Mouse (Mus musculus) right cerebral cortex, adult 2 months (tissue): ENCODE measurements around the gene E330021D16Rik.
A peak's percentile ranks its signal among the peaks of the same experiment; 100 is the strongest.
"Not testable (repeated sequence)": the region's sequence is repeated elsewhere in the genome, so short reads cannot be mapped to it uniquely, and the experiment has no call there.

Experiments used
- DNase-seq, 2 experiments: peaks; one replicate each; pipeline ENCODE4 v3.0.0; 2021 to 2022; ENCODE audit warnings: low spot score in 2 of 2

The E330021D16Rik gene

DNA sequence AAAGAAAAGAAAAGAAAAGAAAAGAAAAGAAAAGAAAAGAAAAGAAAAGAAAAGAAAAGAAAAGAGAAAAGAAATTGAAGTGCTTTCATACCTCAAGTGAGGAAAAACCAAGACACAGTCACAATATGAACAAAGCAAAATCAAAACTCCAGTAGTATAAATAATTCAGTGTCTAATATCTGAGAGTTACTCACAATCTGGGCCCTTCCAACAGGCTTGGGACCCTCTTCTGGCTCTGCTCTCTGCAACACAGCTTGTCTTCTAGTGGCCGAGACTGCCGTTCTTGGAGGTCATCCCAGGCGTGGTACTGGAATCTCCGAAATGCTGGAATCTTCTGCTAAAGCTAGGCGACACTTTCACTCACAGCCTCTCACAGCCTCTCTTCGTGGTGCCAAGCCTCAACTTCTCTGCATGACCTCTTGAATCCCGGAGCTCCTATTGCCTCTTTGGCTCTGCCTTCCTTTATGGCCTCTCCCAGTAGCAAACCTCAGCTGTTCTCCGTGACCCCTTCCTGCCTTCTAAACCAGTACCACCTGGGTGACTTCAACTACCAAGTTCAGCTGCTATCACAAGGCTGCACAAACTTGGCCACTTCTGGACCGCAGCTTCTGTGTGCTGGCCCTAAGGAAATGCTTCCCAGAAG is at the start of gene E330021D16Rik:
Gene E330021D16Rik, minus strand, starts transcription at position 437 of the 643 bp plus-strand sequence.
- no peak for DNase-seq

DNA sequence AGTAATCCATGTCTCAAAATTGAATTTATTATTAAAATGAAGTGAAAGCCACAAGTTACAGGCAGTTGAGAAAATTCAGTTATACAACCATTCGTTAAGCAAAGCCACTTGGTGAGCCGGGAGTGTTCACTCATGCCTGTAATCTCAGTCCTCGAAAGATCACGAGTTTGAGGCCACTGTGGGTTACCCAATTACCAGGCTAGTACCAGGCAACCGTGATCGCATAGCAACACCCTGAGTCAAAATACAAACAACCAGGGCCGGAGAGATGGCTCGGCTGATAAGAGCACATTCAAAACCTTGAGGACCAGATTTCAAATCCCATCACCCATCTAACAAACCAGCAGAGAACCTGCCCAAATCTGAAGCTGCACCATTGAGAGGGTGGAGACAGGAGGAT is 49.7 kb upstream of the E330021D16Rik start:
- DNase-seq = no peak

DNA sequence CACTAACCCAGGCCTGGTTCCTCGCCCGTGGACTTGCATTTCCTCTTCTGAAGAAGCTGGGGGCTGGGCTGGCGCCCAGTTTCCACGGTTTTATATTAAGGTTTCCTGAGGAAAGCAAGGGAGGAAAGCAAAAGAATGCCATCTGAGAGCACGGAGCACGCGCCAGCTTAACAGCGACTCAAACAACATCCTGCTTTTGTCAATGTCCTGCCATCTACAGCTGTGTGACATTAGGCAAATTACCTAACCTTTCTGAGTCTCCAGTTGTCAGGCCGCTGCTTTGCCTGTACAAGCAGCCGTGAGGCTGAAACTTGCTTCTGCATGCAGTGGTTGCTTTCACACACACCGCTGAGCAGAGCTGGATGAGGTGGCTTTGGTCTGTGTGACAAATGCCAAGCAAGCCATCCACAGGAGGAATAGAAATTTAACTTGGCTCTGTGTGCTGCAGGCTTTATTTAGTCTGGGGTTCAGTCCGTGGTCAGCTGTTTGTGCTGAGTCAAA is 48.8 kb upstream of the E330021D16Rik start:
- peak in 1 of 2 experiments; percentile 18 for DNase-seq

DNA sequence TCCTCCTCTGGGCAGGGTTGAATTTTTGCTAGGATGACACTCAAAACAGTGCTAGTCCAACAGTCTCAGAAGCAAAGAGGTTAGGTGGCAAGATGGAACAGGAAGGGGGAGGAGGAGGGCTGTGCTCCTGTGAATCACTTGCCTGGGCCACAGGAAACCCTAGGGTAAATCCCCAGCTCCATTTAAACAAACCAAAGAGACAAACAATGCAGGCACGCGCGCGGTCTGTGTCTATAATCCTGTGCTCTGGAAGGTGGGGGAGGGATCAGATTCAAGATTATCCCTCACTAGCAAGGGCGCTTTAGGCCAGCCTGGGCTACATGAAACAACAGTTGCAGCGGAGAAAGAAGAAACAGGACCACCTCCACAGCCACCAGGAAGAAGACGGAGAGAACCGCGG is 48.1 kb upstream of the E330021D16Rik start:
- no peak for DNase-seq

DNA sequence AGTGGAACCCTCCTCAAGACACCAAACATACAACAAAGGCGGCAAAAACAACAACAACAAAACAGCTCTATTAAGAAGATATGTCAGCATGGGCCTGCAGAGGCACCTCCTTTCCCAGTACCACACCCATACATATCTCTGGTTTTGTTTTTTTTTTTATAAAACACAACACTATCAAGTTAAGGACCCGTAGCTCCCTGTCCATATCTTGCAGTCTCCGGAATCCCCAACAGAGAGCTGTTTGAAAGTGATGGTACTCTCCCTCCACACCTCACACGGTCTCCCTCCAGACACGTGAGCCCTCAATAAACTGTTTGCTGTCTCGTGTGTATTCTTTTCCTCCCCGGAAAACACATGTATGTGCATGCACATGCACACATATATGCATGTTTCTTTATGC is 43.8 kb upstream of the E330021D16Rik start:
- DNase-seq = no peak

DNA sequence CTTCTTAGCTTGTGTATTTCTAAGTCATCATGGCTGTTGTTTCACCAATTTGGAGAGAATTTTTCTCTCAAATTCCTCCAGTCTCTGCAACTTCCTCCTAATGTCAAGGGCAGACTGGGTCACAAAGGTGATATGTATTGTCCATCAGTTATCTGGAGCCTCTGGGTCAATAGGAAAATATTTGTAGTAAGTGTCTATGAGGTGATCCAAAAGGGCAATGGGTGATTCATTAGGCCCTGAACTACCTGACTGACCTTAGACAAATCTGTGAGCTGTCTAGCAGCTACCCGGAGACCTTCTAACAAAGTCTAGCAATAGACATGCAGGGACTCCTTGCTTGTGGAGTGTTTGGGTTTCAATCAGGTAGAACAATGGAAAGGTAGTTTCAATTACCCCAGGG is 40.9 kb upstream of the E330021D16Rik start:
- DNase-seq = no peak

DNA sequence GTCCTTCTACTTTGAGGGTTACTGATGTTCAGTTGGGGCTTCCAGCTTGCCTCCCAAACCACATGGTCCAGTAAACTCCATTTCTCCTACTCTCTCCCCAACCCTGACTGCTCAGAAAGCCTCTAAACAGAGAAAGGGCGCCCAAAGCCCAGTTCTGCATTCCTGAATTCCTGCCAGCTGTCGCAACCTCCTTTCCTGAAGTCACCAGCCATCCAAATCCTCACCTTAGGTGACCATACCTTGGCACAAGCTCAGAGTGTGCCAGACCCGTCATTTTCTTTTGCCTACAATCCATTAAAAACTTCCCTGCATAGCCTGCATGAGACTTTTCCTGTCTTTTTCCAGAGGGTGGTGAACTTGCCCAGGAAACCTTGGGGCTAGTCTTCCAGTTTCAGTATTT is 40.3 kb upstream of the E330021D16Rik start:
- DNase-seq = no peak

DNA sequence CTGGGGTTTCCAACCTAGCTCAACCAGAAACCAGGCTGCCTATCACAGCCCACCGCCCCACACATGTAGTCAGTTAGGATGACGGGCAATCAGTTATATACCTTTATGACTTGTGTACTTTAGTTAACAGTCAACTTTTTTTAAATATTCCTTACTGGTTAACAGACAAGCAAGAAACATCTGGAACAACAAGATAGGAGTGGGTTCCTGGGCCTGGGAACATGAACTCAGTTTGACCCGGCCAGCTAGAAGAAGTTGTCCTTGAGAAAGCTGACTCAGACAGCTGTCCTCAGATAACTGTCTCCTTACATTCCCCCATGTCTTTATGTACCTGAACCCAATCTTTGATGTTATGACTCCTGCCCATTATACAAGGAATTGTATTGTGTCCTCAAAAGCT is 37.3 kb upstream of the E330021D16Rik start:
- DNase-seq = no peak

DNA sequence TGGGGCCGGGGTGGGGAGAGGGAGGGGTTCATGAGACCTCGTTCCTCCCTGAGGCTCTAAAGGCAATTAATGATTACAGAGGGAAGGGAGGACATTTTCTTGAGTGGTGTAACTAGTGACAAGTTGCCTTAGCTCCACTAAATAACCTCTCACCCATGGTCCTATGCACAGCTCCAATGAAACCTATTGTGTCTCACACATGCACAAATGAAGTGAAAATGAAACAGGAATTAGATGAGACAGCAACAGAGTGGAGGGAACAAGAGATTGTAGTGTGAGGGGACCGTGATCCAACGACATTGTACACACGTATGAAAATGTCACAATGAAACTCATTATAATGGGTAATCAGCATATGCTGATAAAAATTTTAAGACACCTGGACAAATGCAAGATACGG is 35.5 kb upstream of the E330021D16Rik start:
- DNase-seq = no peak

DNA sequence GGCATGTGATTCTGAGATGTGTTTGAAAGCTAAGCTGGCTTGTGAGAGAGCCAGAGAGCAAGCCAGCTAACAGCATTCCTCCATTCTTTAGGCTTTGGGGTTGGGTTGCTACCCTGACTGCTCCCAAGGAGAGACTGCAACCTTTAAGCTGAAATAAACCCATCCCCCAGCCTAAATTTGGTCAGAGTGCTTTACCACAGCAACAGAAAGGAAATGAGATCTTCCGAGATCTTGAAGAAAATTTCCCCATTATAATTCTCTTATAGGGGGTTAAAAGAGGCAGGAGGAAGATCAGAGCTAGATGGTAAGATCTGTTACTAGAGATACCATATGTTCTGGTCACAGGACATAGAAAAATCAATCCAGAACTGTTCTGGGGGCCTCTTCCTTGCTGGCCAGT is 34.6 kb upstream of the E330021D16Rik start:
- DNase-seq = no peak

DNA sequence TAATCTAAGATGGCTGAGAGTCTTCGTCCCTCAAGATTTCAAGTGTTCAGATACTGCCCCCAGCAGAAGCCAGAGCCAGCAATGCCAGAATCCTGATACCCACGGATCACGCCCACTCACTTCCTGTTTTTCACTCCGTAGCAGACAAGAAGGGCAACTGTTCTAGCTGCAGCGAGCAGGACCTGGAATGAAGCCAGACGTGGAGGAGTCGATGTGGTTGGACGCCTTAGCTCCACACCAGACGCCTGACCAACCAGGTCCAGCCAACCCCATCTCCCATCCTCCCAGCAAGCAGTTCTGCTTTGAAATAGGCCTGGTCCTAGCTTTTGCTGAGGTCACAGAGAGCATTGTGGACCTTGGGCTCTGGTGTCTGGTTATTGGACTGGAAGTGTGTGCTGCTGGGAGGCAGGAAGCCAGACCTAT is 33.9 kb upstream of the E330021D16Rik start:
- DNase-seq = peak; percentile 62 to 72

DNA sequence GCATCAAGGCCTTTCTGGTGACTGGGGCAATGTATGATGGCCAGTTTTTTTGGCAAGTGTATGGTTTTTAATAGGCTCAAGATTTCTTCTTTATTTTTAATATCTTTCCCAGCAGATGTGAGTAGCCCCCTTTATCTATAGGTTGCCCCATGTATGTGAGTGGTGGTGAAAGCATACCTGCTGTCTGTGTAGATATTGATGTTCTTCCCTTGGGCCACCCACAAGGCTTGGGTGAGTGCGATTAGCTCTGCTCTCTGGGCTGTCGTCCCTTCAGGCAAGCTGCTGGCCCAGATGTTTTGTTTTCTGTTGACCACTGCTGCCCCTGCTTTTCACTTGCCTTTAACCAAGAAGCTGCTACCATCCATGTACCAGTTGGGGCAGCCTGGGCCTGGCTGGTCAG is 23.8 kb upstream of the E330021D16Rik start:
- DNase-seq = not testable (repeated sequence)

DNA sequence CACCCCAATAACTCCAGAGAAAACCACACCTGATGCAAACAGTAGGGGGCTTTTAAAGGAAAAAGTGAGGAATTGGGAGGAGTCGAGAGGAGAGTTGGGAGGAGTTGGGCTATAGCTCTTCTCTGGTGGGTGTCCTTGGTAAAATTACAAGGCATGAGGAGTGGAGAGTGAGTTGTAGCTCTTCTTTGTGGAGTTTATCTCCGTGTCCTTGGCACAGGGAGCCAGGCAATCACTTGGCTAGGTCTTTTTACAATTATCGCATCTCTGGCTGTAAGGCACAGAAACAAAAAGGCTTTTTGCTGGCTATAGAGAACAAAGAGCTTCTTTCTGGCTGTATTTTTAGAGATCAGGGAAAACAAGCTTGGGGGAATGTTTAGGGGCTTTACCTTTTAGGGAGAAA is 20.8 kb upstream of the E330021D16Rik start:
- not testable (repeated sequence) for DNase-seq

DNA sequence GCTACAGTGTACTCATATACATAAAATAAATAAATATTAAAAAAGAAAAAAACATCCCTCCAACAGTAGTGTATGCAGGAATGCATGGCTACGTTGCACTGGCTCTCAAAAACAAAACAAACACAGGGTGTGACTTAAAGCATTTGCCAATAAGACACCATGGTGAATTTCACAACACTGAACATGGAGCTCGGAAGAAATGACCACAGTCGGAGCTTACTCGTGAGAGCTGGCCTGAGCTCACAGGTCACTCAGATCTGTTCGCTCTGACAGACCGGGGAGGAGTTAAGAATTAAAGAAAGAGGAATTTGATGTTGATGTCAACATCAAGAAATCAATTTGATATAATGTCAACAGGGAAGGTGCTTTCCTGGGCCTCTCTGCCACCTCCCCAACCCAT is 18.2 kb upstream of the E330021D16Rik start:
- no peak for DNase-seq

DNA sequence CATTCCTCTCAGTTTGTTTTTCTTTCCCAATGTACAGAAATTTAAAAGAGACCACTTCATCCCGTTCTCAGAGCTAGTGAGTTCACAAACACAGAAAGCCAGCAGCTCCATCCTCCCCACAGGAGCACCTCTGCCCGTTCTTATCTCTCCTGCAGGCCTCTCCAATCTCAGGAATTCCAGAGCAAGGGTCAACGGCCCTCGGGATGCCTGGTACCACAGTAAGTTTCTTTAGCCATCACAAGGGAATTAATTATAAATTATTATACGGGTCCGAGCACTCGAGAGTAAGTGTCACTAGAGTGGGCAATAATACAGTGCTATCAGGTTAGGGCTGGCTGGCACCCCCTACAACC is 16.5 kb upstream of the E330021D16Rik start:
- DNase-seq = no peak

DNA sequence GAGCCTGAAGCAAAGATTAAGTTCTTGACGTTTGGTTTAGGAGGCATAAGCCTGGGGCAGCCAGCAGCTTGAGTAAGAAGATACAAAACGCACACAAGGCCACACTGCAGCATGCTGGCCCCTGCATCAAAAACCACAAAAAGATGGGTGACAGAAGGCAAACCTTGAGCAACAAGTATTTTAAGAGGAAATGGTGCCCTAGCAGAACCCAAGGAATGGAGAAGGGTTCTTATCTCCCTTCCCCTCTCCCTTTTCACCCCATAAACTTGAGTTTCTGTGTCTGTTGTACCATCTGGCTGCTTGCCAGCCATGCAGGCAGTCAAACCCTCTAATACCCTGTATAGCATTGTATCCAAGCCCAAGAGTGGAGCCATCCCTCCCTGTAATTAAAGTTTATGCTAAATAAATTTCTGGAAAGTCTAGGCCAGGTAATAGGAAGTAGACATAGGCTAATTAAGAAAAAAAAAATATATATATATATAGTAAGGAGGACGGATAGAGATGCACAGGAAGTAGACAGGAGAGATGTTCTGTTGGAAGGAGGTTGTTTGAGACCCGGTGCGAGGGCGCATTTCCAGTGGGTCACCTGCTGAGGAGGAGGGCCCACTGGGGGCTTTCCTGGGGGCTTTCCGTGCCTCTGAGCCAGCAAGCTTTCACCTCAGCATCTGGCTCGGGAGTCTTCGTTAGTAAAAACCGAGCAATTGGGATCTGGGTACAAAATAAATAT is 16.0 kb upstream of the E330021D16Rik start:
- DNase-seq = no peak

DNA sequence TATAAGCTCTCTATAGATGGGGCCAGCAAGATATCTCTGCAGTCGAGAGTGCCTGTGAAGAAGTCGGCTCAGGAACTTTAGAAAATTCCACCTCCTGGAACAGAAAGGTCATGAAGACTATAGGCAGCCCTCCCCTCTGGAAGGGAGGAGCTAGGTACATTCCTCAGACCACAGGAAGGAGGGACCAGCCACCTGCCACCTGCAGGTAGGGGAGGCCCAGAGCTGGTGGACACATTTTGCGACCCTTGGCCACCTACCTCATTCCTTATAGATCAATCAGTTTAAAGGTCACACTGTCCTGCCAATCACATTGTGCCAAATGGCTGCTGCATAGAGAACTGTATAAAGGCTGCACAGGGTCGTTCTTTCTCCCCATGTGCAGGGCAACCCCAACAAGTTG is 14.1 kb upstream of the E330021D16Rik start:
- DNase-seq = no peak

DNA sequence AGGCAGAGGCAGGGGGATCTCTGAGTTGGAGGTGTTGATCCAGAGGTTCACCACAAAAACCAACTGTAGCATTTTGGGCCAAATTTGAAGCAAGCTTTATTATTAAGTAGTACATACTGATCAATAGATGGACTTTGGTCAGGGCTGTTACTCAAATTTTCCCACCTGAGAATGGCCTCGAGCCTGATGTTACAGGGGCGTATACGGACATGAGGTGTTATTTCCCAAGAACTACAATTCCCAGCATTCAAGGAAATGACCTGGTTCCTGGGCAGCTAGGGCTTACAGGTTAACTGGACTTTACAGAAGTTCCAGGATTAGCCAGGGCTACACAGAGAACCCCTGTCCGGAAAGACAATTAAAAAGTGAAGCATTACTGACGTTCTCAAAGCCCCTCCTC is 13.0 kb upstream of the E330021D16Rik start:
- no peak for DNase-seq

DNA sequence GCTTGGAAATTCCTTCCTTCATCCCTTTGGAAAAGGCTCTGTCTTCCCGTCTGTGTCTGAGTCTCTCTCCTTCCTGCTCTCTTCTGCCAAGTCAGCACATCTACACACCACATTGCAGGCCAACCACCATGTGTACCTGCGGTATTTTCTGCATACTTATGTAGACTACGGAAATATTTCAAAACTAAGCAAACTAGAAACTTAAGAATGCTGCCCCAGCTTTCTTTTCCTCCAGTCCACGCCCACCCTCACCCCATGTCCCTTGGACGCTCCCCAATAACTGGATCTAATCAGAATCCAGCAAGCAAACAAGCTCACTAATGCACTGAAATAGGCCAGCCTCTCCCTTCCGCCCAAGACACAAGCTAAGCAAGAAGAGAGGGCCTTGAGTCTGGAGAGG is 11.9 kb upstream of the E330021D16Rik start:
- no peak for DNase-seq

DNA sequence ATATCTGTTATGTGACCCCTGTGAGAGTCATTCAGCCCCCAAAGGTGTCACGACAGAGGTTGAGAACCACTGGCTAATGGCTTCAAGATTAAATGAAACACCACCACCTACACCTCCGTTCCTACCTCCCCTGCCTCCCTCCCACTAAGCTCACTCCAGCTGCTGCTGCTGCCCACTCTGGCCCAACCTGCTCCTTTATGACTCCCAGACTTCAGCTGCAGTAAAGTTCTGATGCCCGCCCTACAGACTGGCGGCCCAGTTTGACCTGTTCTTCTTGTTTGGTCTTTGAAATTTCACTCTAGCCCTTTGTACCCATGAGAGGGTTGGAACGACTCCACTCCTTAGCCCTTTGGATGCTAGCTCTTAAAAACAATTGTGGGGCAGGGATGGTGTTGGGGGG is 10.6 kb upstream of the E330021D16Rik start:
- DNase-seq = no peak

DNA sequence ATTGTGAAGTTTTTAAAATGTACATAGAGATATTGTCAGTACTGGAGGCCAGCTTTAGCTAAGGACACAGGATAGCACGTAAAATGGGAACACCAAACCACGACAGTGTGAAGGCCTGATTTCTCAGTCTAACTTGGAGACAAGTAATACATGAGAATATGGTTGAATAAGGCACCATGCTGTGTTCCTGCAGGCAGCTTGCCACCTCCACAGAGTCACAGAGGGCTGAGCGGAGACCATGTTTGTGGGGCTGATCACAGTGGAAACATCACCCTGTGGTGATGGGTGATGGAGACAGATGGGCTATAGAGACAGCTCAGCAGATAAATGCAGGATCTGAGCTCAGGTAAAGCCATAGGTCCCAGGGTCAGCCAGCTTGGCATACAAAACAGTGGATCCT is 8.8 kb upstream of the E330021D16Rik start:
- no peak for DNase-seq

DNA sequence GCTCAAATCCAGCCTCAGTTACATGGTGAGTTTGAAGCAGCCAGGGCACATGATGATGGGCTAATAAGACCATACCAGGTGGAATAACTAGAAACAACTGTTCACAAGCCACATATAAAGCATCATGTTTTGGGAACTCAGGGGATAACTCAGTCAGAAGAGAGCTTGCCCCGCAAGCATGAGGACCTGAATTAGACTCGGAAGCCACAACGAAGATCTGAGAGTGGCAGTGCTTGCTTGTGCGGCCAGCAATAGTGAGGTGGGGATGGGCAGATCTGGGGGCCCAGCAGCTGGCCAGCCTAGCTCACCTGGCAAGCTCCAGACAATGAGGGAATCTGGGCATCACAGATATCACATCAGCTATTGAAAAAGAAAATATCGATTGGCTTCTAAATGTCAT is 7.8 kb upstream of the E330021D16Rik start:
- no peak for DNase-seq

DNA sequence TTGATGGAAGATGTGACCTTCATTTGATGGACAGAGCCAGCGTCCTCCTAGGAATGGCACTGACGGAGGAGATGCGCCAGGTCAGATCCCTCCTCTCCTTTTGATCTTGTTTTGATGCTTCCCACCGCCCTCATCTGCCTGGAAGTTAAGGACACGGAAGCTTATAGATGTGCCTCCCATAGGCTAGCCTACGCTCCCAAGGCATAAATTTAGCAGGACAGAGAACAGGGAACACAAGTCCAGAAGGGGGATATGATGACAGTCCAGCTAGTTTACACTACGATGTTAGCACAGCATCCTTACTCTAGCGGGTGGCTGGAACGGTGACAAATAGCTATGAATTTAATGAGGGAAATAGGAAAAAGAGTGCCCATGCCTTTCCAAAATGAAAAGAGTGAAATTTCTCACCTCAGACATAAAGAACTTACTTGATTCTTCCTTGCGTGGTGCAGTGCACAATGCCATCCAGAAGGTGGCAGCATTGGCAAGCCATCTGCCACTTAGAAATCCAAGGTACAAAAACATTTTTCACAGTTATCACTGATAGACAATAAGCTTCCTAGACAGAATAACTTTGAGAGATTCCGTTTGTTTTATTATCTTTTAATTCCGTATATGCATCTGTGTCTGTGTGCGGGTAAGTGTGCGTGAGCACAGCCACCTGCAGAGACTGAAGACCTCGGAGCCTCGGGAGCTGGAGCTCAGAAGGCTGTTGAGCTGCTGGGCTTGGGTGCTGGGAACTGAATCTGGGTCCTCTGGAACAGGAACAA is 6.9 kb upstream of the E330021D16Rik start:
- peak; percentile 73 to 77 for DNase-seq
